Mouse (Mus musculus): ENCODE measurements around the gene Itpripl2. TPM values are rescaled to one million over a fixed set of nuclear protein-coding genes. Genes with fewer than 3 reads are reported as not detected.

Itpripl2 gene
- 1.2 and 1.4 TPM in 2 replicates for polyA plus RNA-seq (2014; fragmentation: Nextera tagmentation; extraction: Ambion mirVana)

- Histone ChIP-seq H3K36me3 (ENCODE audit: control insufficient read depth, insufficient read depth, low read length) (no peaks in the 10 kb centered on the region; the same call in 1 of the 2 replicates), H3K27ac (ENCODE audit: low read depth, low read length) (peak within 1 kb of the TSS; percentile 85), H3K4me2 (peak within 1 kb of the TSS; percentile 87), H3K9me3 (replicated peaks; ENCODE audit: control insufficient read depth, low read length) (no peaks in the 10 kb centered on the region), H3K4me1 (ENCODE audit: control insufficient read depth, insufficient read depth, low read length) (peaks cover 12% of the 10 kb centered on the region), H3K4me3 (ENCODE audit: low read depth, low read length) (peak within 1 kb of the TSS; percentile 79), H3K27me3 (ENCODE audit: control insufficient read depth, insufficient read depth, low read length) (peaks cover 23% of the 10 kb centered on the region), H3K9ac (ENCODE audit: low read depth, low read length) (peak within 1 kb of the TSS; percentile 93)
- ATAC-seq (replicated peaks; ENCODE audit: insufficient number of reproducible peaks, low FRiP score, low TSS enrichment), result peak; percentile 74
- 1% methylated on average over 55 of the region's 55 CpGs for WGBS (ENCODE audit: insufficient replicate concordance)
Measured at GRCm38 (mm10) chr7:118491431-118492147, at the start of gene Itpripl2. TSS of gene Itpripl2 (minus strand) at chr7:118491975.

- Histone ChIP-seq H3K4me2 (no peak overlapping the region), H3K27ac (ENCODE audit: low read depth, low read length) (no peak overlapping the region), H3K4me1 (ENCODE audit: control insufficient read depth, insufficient read depth, low read length) (no peaks in the 10 kb centered on the region), H3K27me3 (ENCODE audit: control insufficient read depth, insufficient read depth, low read length) (no peaks in the 10 kb centered on the region), H3K9me3 (replicated peaks; ENCODE audit: control insufficient read depth, low read length) (no peaks in the 10 kb centered on the region), H3K4me3 (ENCODE audit: low read depth, low read length) (no peak overlapping the region), H3K9ac (ENCODE audit: low read depth, low read length) (no peak overlapping the region), H3K36me3 (ENCODE audit: control insufficient read depth, insufficient read depth, low read length) (no peaks in the 10 kb centered on the region)
- no peak for ATAC-seq (replicated peaks; ENCODE audit: insufficient number of reproducible peaks, low FRiP score, low TSS enrichment)
- WGBS (ENCODE audit: insufficient replicate concordance), result 80% methylated on average over 4 of the region's 4 CpGs
Measured at GRCm38 (mm10) chr7:118535076-118535475, 43.3 kb upstream of the Itpripl2 start.

DNA sequence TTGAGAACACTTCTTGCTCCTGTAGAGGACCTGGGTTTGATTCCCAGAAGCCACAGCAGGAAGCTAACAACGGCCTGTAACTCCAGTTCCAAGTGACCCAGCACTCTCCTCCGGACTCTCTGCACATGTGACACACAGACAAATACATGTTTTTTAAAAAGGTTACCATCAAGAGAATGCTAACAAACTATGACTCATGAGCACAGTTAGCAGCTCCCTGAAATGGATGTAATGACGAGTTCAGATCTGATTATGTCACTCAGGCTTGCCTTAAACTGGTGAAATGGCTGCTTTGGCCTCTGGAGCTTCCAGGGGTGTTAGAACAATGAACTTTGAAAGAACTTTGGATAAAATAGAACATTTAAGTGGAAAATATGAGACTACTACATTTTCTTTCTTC lies 42.6 kb upstream of the Itpripl2 start:
- H3K4me3 ChIP-seq (ENCODE audit: low read depth, low read length), result no peak overlapping the region
- H3K4me2 ChIP-seq, result no peak overlapping the region
- no peak for ATAC-seq (replicated peaks; ENCODE audit: insufficient number of reproducible peaks, low FRiP score, low TSS enrichment)
- 71% methylated on average over 3 of the region's 3 CpGs for WGBS (ENCODE audit: insufficient replicate concordance)
- H3K4me1 ChIP-seq (ENCODE audit: control insufficient read depth, insufficient read depth, low read length), result no peaks in the 10 kb centered on the region
- no peaks in the 10 kb centered on the region for H3K9me3 ChIP-seq (replicated peaks; ENCODE audit: control insufficient read depth, low read length)
- no peak overlapping the region for H3K27ac ChIP-seq (ENCODE audit: low read depth, low read length)
- no peaks in the 10 kb centered on the region for H3K36me3 ChIP-seq (ENCODE audit: control insufficient read depth, insufficient read depth, low read length)
- no peak overlapping the region for H3K9ac ChIP-seq (ENCODE audit: low read depth, low read length)
- H3K27me3 ChIP-seq (ENCODE audit: control insufficient read depth, insufficient read depth, low read length), result no peaks in the 10 kb centered on the region

DNA sequence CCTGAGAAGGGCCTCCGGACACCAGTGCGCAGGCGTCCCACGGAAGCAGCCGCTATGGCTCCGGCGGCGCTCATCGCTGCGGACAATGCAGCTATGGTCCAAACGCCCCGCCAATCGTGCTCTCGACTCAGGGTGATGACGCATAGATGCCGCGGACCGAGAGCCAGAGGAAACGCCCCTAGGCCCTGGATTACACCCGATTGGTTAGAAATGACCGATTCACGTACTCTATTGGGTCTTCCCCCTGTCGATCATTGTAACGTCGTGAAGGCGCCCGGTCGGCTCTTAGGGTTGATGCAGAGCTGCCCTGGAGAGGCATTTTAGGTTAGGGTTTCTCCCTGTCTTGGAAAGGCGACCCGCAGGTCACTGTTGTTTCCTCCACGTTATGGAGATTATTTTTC lies 41.4 kb upstream of the Itpripl2 start, which contains the start of gene Coq7:
Gene Coq7, minus strand, starts transcription at position 179 of the 401 bp plus-strand sequence.
- Histone ChIP-seq H3K4me1 (ENCODE audit: control insufficient read depth, insufficient read depth, low read length) (no peaks in the 10 kb centered on the region), H3K36me3 (ENCODE audit: control insufficient read depth, insufficient read depth, low read length) (no peaks in the 10 kb centered on the region), H3K9ac (ENCODE audit: low read depth, low read length) (peak within 1 kb of the TSS; percentile 83), H3K27ac (ENCODE audit: low read depth, low read length) (peak within 1 kb of the TSS; percentile 96), H3K27me3 (ENCODE audit: control insufficient read depth, insufficient read depth, low read length) (no peaks in the 10 kb centered on the region), H3K4me3 (ENCODE audit: low read depth, low read length) (peak within 1 kb of the TSS; percentile 62), H3K4me2 (peak within 1 kb of the TSS; percentile 75), H3K9me3 (replicated peaks; ENCODE audit: control insufficient read depth, low read length) (no peaks in the 10 kb centered on the region)
- under 1% methylated on average over 31 of the region's 31 CpGs for WGBS (ENCODE audit: insufficient replicate concordance)
- peak; percentile 99 for ATAC-seq (replicated peaks; ENCODE audit: insufficient number of reproducible peaks, low FRiP score, low TSS enrichment)

DNA sequence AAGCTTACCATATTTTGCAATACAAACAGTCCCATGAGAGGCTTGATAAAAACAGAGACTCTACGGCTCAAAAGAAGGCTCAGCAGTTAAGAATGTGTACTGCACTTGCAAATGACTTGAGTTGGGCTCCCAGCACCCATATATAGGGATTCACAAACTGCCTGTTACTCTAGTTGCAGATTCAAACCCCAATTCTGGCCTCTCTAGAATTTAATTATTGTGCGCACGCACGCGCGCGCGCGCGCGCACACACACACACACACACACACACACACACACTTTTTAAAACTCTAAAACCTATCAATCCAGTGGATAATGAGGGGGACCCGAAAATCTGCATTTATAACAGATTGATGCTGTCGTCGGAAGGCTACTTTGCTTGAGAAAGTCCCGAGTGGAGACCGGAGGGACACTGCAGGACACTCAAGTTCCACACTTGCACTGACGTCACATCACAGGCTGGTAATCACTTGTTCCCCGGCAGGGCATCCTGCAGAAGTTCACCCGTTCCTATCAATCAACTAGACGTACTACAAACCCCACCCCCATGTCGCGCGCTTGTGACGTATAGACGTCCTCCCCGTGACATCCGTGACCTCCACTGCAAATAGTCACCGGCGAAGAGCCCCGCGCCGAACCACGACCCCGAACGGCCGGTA lies 40.9 kb upstream of the Itpripl2 start:
- Histone ChIP-seq H3K4me2 (peak overlapping the region; percentile 75), H3K4me1 (ENCODE audit: control insufficient read depth, insufficient read depth, low read length) (no peaks in the 10 kb centered on the region), H3K9ac (ENCODE audit: low read depth, low read length) (peak overlapping the region; percentile 83), H3K4me3 (ENCODE audit: low read depth, low read length) (peak overlapping the region; percentile 62), H3K36me3 (ENCODE audit: control insufficient read depth, insufficient read depth, low read length) (no peaks in the 10 kb centered on the region), H3K9me3 (replicated peaks; ENCODE audit: control insufficient read depth, low read length) (no peaks in the 10 kb centered on the region), H3K27ac (ENCODE audit: low read depth, low read length) (peak overlapping the region; percentile 96), H3K27me3 (ENCODE audit: control insufficient read depth, insufficient read depth, low read length) (no peaks in the 10 kb centered on the region)
- 1% methylated on average over 36 of the region's 36 CpGs for WGBS (ENCODE audit: insufficient replicate concordance)
- ATAC-seq (replicated peaks; ENCODE audit: insufficient number of reproducible peaks, low FRiP score, low TSS enrichment), result peak; percentile 96

DNA sequence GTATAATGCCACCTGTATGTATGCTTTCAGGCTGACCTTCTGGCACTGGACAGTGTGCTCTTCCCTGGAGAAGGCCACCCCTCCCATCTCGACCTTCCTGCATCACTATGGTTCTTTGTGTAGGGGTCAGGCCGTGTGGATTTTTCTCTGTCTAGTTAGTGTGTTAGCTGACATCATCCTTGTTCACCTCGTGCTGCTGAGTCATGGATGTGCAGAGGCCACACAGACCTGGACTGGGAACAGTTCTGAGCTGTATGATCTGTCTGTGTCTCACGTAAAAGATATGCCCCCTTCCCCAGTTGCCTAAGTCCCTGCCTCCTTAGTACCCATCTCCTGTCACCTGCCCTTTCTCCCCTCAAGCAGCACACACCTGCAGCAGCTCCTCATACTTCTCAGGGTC lies 35.2 kb upstream of the Itpripl2 start:
- H3K36me3 ChIP-seq (ENCODE audit: control insufficient read depth, insufficient read depth, low read length), result peaks cover 7% of the 10 kb centered on the region; the same call in 1 of the 2 replicates
- H3K9me3 ChIP-seq (replicated peaks; ENCODE audit: control insufficient read depth, low read length), result no peaks in the 10 kb centered on the region
- ATAC-seq (replicated peaks; ENCODE audit: insufficient number of reproducible peaks, low FRiP score, low TSS enrichment), result no peak
- H3K27me3 ChIP-seq (ENCODE audit: control insufficient read depth, insufficient read depth, low read length), result no peaks in the 10 kb centered on the region
- no peak overlapping the region for H3K27ac ChIP-seq (ENCODE audit: low read depth, low read length)
- no peaks in the 10 kb centered on the region for H3K4me1 ChIP-seq (ENCODE audit: control insufficient read depth, insufficient read depth, low read length)
- 87% methylated on average over 4 of the region's 4 CpGs for WGBS (ENCODE audit: insufficient replicate concordance)
- H3K4me2 ChIP-seq, result no peak overlapping the region
- H3K4me3 ChIP-seq (ENCODE audit: low read depth, low read length), result no peak overlapping the region
- no peak overlapping the region for H3K9ac ChIP-seq (ENCODE audit: low read depth, low read length)

GRCm38 (mm10) chr7:118522077-118522476 lies 30.3 kb upstream of the Itpripl2 start:
- H3K9me3 ChIP-seq (replicated peaks; ENCODE audit: control insufficient read depth, low read length), result no peaks in the 10 kb centered on the region
- H3K27me3 ChIP-seq (ENCODE audit: control insufficient read depth, insufficient read depth, low read length), result no peaks in the 10 kb centered on the region
- H3K9ac ChIP-seq (ENCODE audit: low read depth, low read length), result no peak overlapping the region
- no peaks in the 10 kb centered on the region for H3K4me1 ChIP-seq (ENCODE audit: control insufficient read depth, insufficient read depth, low read length)
- no peak overlapping the region for H3K4me2 ChIP-seq
- peaks cover 7% of the 10 kb centered on the region; the same call in 1 of the 2 replicates for H3K36me3 ChIP-seq (ENCODE audit: control insufficient read depth, insufficient read depth, low read length)
- H3K4me3 ChIP-seq (ENCODE audit: low read depth, low read length), result no peak overlapping the region
- WGBS (ENCODE audit: insufficient replicate concordance), result 66% methylated on average over 5 of the region's 5 CpGs
- no peak for ATAC-seq (replicated peaks; ENCODE audit: insufficient number of reproducible peaks, low FRiP score, low TSS enrichment)
- H3K27ac ChIP-seq (ENCODE audit: low read depth, low read length), result no peak overlapping the region

GRCm38 (mm10) chr7:118519661-118520060 lies 27.9 kb upstream of the Itpripl2 start:
- no peak overlapping the region for H3K4me2 ChIP-seq
- no peaks in the 10 kb centered on the region for H3K27me3 ChIP-seq (ENCODE audit: control insufficient read depth, insufficient read depth, low read length)
- no peaks in the 10 kb centered on the region for H3K9me3 ChIP-seq (replicated peaks; ENCODE audit: control insufficient read depth, low read length)
- ATAC-seq (replicated peaks; ENCODE audit: insufficient number of reproducible peaks, low FRiP score, low TSS enrichment), result no peak
- H3K4me1 ChIP-seq (ENCODE audit: control insufficient read depth, insufficient read depth, low read length), result no peaks in the 10 kb centered on the region
- no peak overlapping the region for H3K27ac ChIP-seq (ENCODE audit: low read depth, low read length)
- no peak overlapping the region for H3K9ac ChIP-seq (ENCODE audit: low read depth, low read length)
- H3K4me3 ChIP-seq (ENCODE audit: low read depth, low read length), result no peak overlapping the region
- H3K36me3 ChIP-seq (ENCODE audit: control insufficient read depth, insufficient read depth, low read length), result no peaks in the 10 kb centered on the region
- WGBS (ENCODE audit: insufficient replicate concordance), result 67% methylated on average over 8 of the region's 8 CpGs

Measured in heart, embryonic 11.5 days (tissue).